Mouse (Mus musculus) lung, adult 2 months (tissue): ENCODE results near the gene Gm20388.

Experiments
- CTCF ChIP-seq: fragments of 200-500 bp; IDR thresholded peaks from 2 replicates; pipeline ENCODE4 v1.5.1; 2011; ENCODE audit warnings: mild to moderate bottlenecking, low read length, control low read depth; ENCODE audit not compliant: insufficient read depth
- POLR2A ChIP-seq: fragments of 200-500 bp; IDR thresholded peaks from 2 replicates; pipeline ENCODE4 v1.6.1; 2011; ENCODE audit warnings: low read depth, mild to moderate bottlenecking, control low read depth, low read length, borderline replicate concordance; ENCODE audit errors: extremely low read depth

- TF ChIP-seq POLR2A (no peak), CTCF (no peak)
These were observed 4050.7 kb downstream of the Gm20388 start for GRCm38 (mm10) chr8:123961371-123961770.
